Mouse (Mus musculus): ENCODE results near the gene Ubtd1.

DNA sequence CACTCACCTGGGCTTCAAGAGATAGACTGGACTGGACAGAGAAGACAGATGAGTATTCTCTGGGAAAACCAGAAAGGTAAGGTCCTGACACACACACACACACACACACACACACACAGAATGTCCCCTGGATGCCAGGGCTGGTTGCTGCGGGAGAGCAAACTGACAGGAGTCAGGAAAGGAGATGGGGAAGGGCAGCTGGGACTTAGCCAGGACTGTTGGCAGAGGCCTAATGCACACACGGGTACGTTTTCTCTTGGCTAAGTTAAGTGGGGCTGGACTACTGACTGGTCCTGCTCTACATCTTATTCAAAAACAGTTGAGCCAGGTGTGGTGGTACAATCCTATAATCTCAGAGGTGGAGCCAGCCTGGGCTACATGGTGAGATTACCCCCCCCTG, 54.8 kb downstream of the Ubtd1 start:
- no peak for TF ChIP-seq CTCF (IDR thresholded peaks at IDR 0.05; ENCODE audit: borderline replicate concordance, extremely low read depth, insufficient read depth, insufficient read length)
- TF ChIP-seq POLR2A (IDR thresholded peaks at IDR 0.05; ENCODE audit: borderline replicate concordance, extremely low read depth, insufficient read depth, insufficient read length, poor library complexity, severe bottlenecking), result no peak
